Mouse (Mus musculus) liver, postnatal 0 days (tissue): ENCODE measurements around the gene Rnf43.

Source experiments
- CTCF ChIP-seq: sonication (generic); IDR thresholded peaks from 2 replicates; pipeline ENCODE4 v1.5.1; 2016; ENCODE audit warnings: antibody characterized with exemption, low read depth
- EP300 ChIP-seq: IDR thresholded peaks from 2 replicates; pipeline ENCODE4 v1.6.1; 2016; ENCODE audit warnings: antibody characterized with exemption, low read depth, mild to moderate bottlenecking

DNA sequence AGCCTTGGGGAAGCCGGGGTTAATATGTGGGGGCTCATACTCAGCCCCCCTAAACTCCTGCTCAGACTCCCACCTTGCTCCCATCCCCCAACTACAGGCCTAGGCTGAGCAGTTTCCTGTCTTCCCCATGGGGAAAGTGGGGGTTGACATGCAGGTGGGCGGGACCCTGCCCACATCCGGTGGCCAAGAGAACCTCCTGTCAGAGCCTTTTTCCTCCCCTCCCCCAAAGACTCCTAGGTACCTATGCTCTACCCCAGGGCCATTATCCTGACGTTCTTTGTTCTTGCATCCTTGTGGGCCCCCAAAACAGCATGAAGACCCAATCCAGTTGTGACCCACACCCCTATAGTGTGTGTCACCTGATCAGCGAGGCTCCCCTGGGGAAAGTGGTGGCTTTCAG, 92.1 kb downstream of the Rnf43 start:
- TF ChIP-seq CTCF (no peak), EP300 (peak; percentile 65; the same call in 1 of the 2 replicates)
